Mouse (Mus musculus): Measurements from ENCODE around the gene Hrh3. TPM values are rescaled to one million over a fixed set of nuclear protein-coding genes. Genes with fewer than 3 reads are reported as not detected.

The Hrh3 gene
- polyA plus RNA-seq, 1 experiment = 0.16 TPM

- H3K79me2 ChIP-seq (ENCODE audit: control insufficient read depth, insufficient read depth) = no peaks in the 10 kb centered on the region
- TF ChIP-seq MAX (IDR thresholded peaks at IDR 0.05; ENCODE audit: low read depth) (no peak), MYOG (IDR thresholded peaks at IDR 0.05; ENCODE audit: control insufficient read depth in 1 of 3, insufficient read depth in 1 of 3, insufficient read length in 2 of 3, low read depth in 2 of 3) (no peak), TCF3 (IDR thresholded peaks at IDR 0.05; ENCODE audit: insufficient read length, low read depth) (no peak), POLR2A (IDR thresholded peaks at IDR 0.05; ENCODE audit: insufficient read length, low read depth) (no peak), E2F4 (IDR thresholded peaks at IDR 0.05; ENCODE audit: insufficient read depth) (no peak), TCF12 (IDR thresholded peaks at IDR 0.05; ENCODE audit: insufficient read depth, poor library complexity, severe bottlenecking) (no peak), REST (IDR thresholded peaks at IDR 0.05; ENCODE audit: insufficient read depth, insufficient read length) (no peak)
- H3K4me2 ChIP-seq (ENCODE audit: low read depth) = no peak overlapping the region
- no peak overlapping the region for H3ac ChIP-seq (ENCODE audit: control insufficient read depth, insufficient read length)
- H3K36me3 ChIP-seq (ENCODE audit: control insufficient read depth, insufficient read depth) = peaks cover 5% of the 10 kb centered on the region
- no peak overlapping the region for H3K4me3 ChIP-seq
- H3K27me3 ChIP-seq (ENCODE audit: control insufficient read depth, insufficient read depth, insufficient read length) = no peaks in the 10 kb centered on the region
Observed at GRCm38 (mm10) chr2:180077622-180078021, 26.7 kb downstream of the Hrh3 start.

GRCm38 (mm10) chr2:180072886-180073285 lies 31.4 kb downstream of the Hrh3 start:
- peaks cover 5% of the 10 kb centered on the region for H3K36me3 ChIP-seq (ENCODE audit: control insufficient read depth, insufficient read depth)
- TF ChIP-seq MYOG (IDR thresholded peaks at IDR 0.05; ENCODE audit: control insufficient read depth in 1 of 3, insufficient read depth in 1 of 3, insufficient read length in 2 of 3, low read depth in 2 of 3) (peak in 2 of 3 experiments; percentile 18 to 59), MYOD1 (IDR thresholded peaks at IDR 0.05; ENCODE audit: control insufficient read depth in 1 of 3, insufficient read length in 2 of 3, low read depth in 2 of 3) (peak in 2 of 3 experiments; percentile 43 to 63), SRF (IDR thresholded peaks at IDR 0.05; ENCODE audit: control insufficient read depth, insufficient read length, low read depth) (no peak)
- no peak overlapping the region for H3K4me2 ChIP-seq (ENCODE audit: low read depth)
- no peaks in the 10 kb centered on the region for H3K27me3 ChIP-seq (ENCODE audit: control insufficient read depth, insufficient read depth, insufficient read length)
- H3ac ChIP-seq (ENCODE audit: control insufficient read depth, insufficient read length) = no peak overlapping the region
- no peaks in the 10 kb centered on the region for H3K79me2 ChIP-seq (ENCODE audit: control insufficient read depth, insufficient read depth)
- H3K4me3 ChIP-seq = no peak overlapping the region

- peaks cover 5% of the 10 kb centered on the region for H3K36me3 ChIP-seq (ENCODE audit: control insufficient read depth, insufficient read depth)
- H3K27me3 ChIP-seq (ENCODE audit: control insufficient read depth, insufficient read depth, insufficient read length) = no peaks in the 10 kb centered on the region
- no peaks in the 10 kb centered on the region for H3K79me2 ChIP-seq (ENCODE audit: control insufficient read depth, insufficient read depth)
- H3K4me3 ChIP-seq = peak overlapping the region; percentile 76
- peak overlapping the region; percentile 81 for H3K4me2 ChIP-seq (ENCODE audit: low read depth)
- TF ChIP-seq REST (IDR thresholded peaks at IDR 0.05; ENCODE audit: insufficient read depth, insufficient read length) (no peak), POLR2A (IDR thresholded peaks at IDR 0.05; ENCODE audit: insufficient read length, low read depth) (no peak), USF1 (IDR thresholded peaks at IDR 0.05; ENCODE audit: low read depth) (no peak), SRF (IDR thresholded peaks at IDR 0.05; ENCODE audit: control insufficient read depth, insufficient read length, low read depth) (no peak), POLR2AphosphoS2 (IDR thresholded peaks at IDR 0.05; ENCODE audit: insufficient read length, low read depth) (no peak), CEBPB (IDR thresholded peaks at IDR 0.05; ENCODE audit: insufficient read depth, poor library complexity, severe bottlenecking) (no peak), TCF3 (IDR thresholded peaks at IDR 0.05; ENCODE audit: insufficient read length, low read depth) (no peak), TCF12 (IDR thresholded peaks at IDR 0.05; ENCODE audit: insufficient read depth, poor library complexity, severe bottlenecking) (no peak), MYOD1 (IDR thresholded peaks at IDR 0.05; ENCODE audit: control insufficient read depth in 1 of 3, insufficient read length in 2 of 3, low read depth in 2 of 3) (no peak), E2F4 (IDR thresholded peaks at IDR 0.05; ENCODE audit: insufficient read depth) (no peak), MYOG (IDR thresholded peaks at IDR 0.05; ENCODE audit: control insufficient read depth in 1 of 3, insufficient read depth in 1 of 3, insufficient read length in 2 of 3, low read depth in 2 of 3) (no peak)
- H3ac ChIP-seq (ENCODE audit: control insufficient read depth, insufficient read length) = no peak overlapping the region
Observed at GRCm38 (mm10) chr2:180071671-180072070, 32.6 kb downstream of the Hrh3 start.

GRCm38 (mm10) chr2:180070481-180071453 lies 33.5 kb downstream of the Hrh3 start, which contains the start of gene Mtg2:
Gene Mtg2 (plus strand): TSS chr2:180070588.
- no peaks in the 10 kb centered on the region for H3K27me3 ChIP-seq (ENCODE audit: control insufficient read depth, insufficient read depth, insufficient read length)

More at GRCm38 (mm10) chr2:180070481-180071453, 33.5 kb downstream of the Hrh3 start, which contains the start of gene Mtg2:
- peak within 1 kb of the TSS; percentile 22 for H3ac ChIP-seq (ENCODE audit: control insufficient read depth, insufficient read length)
- H3K79me2 ChIP-seq (ENCODE audit: control insufficient read depth, insufficient read depth) = no peaks in the 10 kb centered on the region
- H3K36me3 ChIP-seq (ENCODE audit: control insufficient read depth, insufficient read depth) = peaks cover 5% of the 10 kb centered on the region
- peak within 1 kb of the TSS; percentile 76 for H3K4me3 ChIP-seq
- peak within 1 kb of the TSS; percentile 86 for H3K4me2 ChIP-seq (ENCODE audit: low read depth)
- peak; percentile 95 for TF ChIP-seq POLR2AphosphoS2 (IDR thresholded peaks at IDR 0.05; ENCODE audit: insufficient read length, low read depth)
- TF ChIP-seq USF1 (IDR thresholded peaks at IDR 0.05; ENCODE audit: low read depth) = no peak
- peak in 1 of 3 experiments; percentile 38 for TF ChIP-seq MYOG (IDR thresholded peaks at IDR 0.05; ENCODE audit: control insufficient read depth in 1 of 3, insufficient read depth in 1 of 3, insufficient read length in 2 of 3, low read depth in 2 of 3)
- peak; percentile 94 for TF ChIP-seq POLR2A (IDR thresholded peaks at IDR 0.05; ENCODE audit: insufficient read length, low read depth)

All from myocyte (in vitro differentiated cells).